Mouse (Mus musculus): Measurements from ENCODE around the gene Magi1. TPM values are rescaled to one million over a fixed set of nuclear protein-coding genes. Genes with fewer than 3 reads are reported as not detected.
"Not testable (repeated sequence)": the region's sequence is repeated elsewhere in the genome, so short reads cannot be mapped to it uniquely, and the experiment has no call there.

Gene Magi1
- polyA plus RNA-seq, 1 experiment from 2014 or later = 9.8 TPM

GRCm38 (mm10) chr6:94036554-94036953 is 247.2 kb downstream of the Magi1 start:
- no peak overlapping the region for H3K9ac ChIP-seq
- no peak overlapping the region for H3K4me3 ChIP-seq (replicated peaks)
- no peaks in the 10 kb centered on the region for H3K36me3 ChIP-seq
- no peaks in the 10 kb centered on the region for H3K4me1 ChIP-seq
- H3K27me3 ChIP-seq (replicated peaks) = no peaks in the 10 kb centered on the region
- H3K9me3 ChIP-seq = no peaks in the 10 kb centered on the region
- WGBS = 53% methylated on average over 7 of the region's 7 CpGs
- no peak overlapping the region for H3K4me2 ChIP-seq
- ATAC-seq (ENCODE audit: insufficient read depth, low FRiP score, low read depth) = no peak
- H3K27ac ChIP-seq = no peak overlapping the region

GRCm38 (mm10) chr6:94026361-94026760 is 257.4 kb downstream of the Magi1 start:
- no peak overlapping the region for H3K4me3 ChIP-seq (replicated peaks)
- ATAC-seq (ENCODE audit: insufficient read depth, low FRiP score, low read depth) = no peak
- 88% methylated on average over 9 of the region's 9 CpGs for WGBS
- no peak overlapping the region for H3K9ac ChIP-seq
- no peak overlapping the region for H3K27ac ChIP-seq
- no peaks in the 10 kb centered on the region for H3K4me1 ChIP-seq
- H3K9me3 ChIP-seq = no peaks in the 10 kb centered on the region
- H3K36me3 ChIP-seq = no peaks in the 10 kb centered on the region
- H3K27me3 ChIP-seq (replicated peaks) = no peaks in the 10 kb centered on the region
- H3K4me2 ChIP-seq = no peak overlapping the region

GRCm38 (mm10) chr6:94022437-94022836 is 261.3 kb downstream of the Magi1 start:
- H3K27ac ChIP-seq = no peak overlapping the region
- no peak overlapping the region for H3K9ac ChIP-seq
- WGBS = 70% methylated on average over 5 of the region's 5 CpGs
- H3K27me3 ChIP-seq (replicated peaks) = no peaks in the 10 kb centered on the region
- H3K4me1 ChIP-seq = no peaks in the 10 kb centered on the region
- H3K9me3 ChIP-seq = no peaks in the 10 kb centered on the region
- ATAC-seq (ENCODE audit: insufficient read depth, low FRiP score, low read depth) = no peak
- H3K4me2 ChIP-seq = no peak overlapping the region
- H3K4me3 ChIP-seq (replicated peaks) = no peak overlapping the region
- H3K36me3 ChIP-seq = no peaks in the 10 kb centered on the region

- Histone ChIP-seq H3K4me1 (no peaks in the 10 kb centered on the region), H3K4me2 (no peak overlapping the region), H3K27me3 (replicated peaks) (no peaks in the 10 kb centered on the region), H3K36me3 (no peaks in the 10 kb centered on the region), H3K27ac (no peak overlapping the region), H3K9me3 (no peaks in the 10 kb centered on the region), H3K9ac (no peak overlapping the region), H3K4me3 (replicated peaks) (no peak overlapping the region)
- ATAC-seq (ENCODE audit: insufficient read depth, low FRiP score, low read depth) = no peak
- 84% methylated on average over 8 of the region's 8 CpGs for WGBS
These were observed 262.3 kb downstream of the Magi1 start for GRCm38 (mm10) chr6:94021239-94021962.

GRCm38 (mm10) chr6:94020566-94020965 is 263.2 kb downstream of the Magi1 start:
- Histone ChIP-seq H3K27ac (no peak overlapping the region), H3K36me3 (no peaks in the 10 kb centered on the region), H3K9me3 (no peaks in the 10 kb centered on the region), H3K4me3 (replicated peaks) (no peak overlapping the region), H3K4me1 (no peaks in the 10 kb centered on the region), H3K9ac (no peak overlapping the region), H3K4me2 (no peak overlapping the region), H3K27me3 (replicated peaks) (no peaks in the 10 kb centered on the region)
- 88% methylated on average over 4 of the region's 4 CpGs for WGBS
- no peak for ATAC-seq (ENCODE audit: insufficient read depth, low FRiP score, low read depth)

GRCm38 (mm10) chr6:94019935-94020334 is 263.8 kb downstream of the Magi1 start:
- WGBS = 90% methylated on average over 4 of the region's 4 CpGs
- H3K27ac ChIP-seq = no peak overlapping the region
- no peak for ATAC-seq (ENCODE audit: insufficient read depth, low FRiP score, low read depth)
- no peak overlapping the region for H3K9ac ChIP-seq
- H3K9me3 ChIP-seq = no peaks in the 10 kb centered on the region
- no peaks in the 10 kb centered on the region for H3K27me3 ChIP-seq (replicated peaks)
- no peak overlapping the region for H3K4me3 ChIP-seq (replicated peaks)
- no peak overlapping the region for H3K4me2 ChIP-seq
- H3K36me3 ChIP-seq = no peaks in the 10 kb centered on the region
- no peaks in the 10 kb centered on the region for H3K4me1 ChIP-seq

- H3K4me2 ChIP-seq = no peak overlapping the region
- ATAC-seq (ENCODE audit: insufficient read depth, low FRiP score, low read depth) = no peak
- no peaks in the 10 kb centered on the region for H3K27me3 ChIP-seq (replicated peaks)
- no peaks in the 10 kb centered on the region for H3K36me3 ChIP-seq
- no peak overlapping the region for H3K9ac ChIP-seq
- 57% methylated on average over 2 of the region's 2 CpGs for WGBS
- no peak overlapping the region for H3K4me3 ChIP-seq (replicated peaks)
- no peaks in the 10 kb centered on the region for H3K4me1 ChIP-seq
- no peak overlapping the region for H3K27ac ChIP-seq
- no peaks in the 10 kb centered on the region for H3K9me3 ChIP-seq
These were observed 270.0 kb downstream of the Magi1 start for GRCm38 (mm10) chr6:94013761-94014160.

GRCm38 (mm10) chr6:94011947-94012346 is 271.8 kb downstream of the Magi1 start:
- Histone ChIP-seq H3K4me3 (replicated peaks) (no peak overlapping the region), H3K9ac (no peak overlapping the region), H3K4me1 (no peaks in the 10 kb centered on the region), H3K27ac (no peak overlapping the region), H3K36me3 (no peaks in the 10 kb centered on the region), H3K27me3 (replicated peaks) (no peaks in the 10 kb centered on the region), H3K9me3 (no peaks in the 10 kb centered on the region), H3K4me2 (no peak overlapping the region)
- WGBS = 34% methylated on average over 5 of the region's 5 CpGs
- ATAC-seq (ENCODE audit: insufficient read depth, low FRiP score, low read depth) = no peak

- no peak overlapping the region for H3K4me3 ChIP-seq (replicated peaks)
- no peak for ATAC-seq (ENCODE audit: insufficient read depth, low FRiP score, low read depth)
- no peak overlapping the region for H3K9ac ChIP-seq
- 66% methylated on average over 6 of the region's 6 CpGs for WGBS
- H3K27me3 ChIP-seq (replicated peaks) = no peaks in the 10 kb centered on the region
- H3K36me3 ChIP-seq = no peaks in the 10 kb centered on the region
- H3K4me1 ChIP-seq = no peaks in the 10 kb centered on the region
- H3K9me3 ChIP-seq = no peaks in the 10 kb centered on the region
- H3K4me2 ChIP-seq = no peak overlapping the region
- no peak overlapping the region for H3K27ac ChIP-seq
These were observed 272.2 kb downstream of the Magi1 start for GRCm38 (mm10) chr6:94011521-94011920.

- no peak overlapping the region for H3K4me2 ChIP-seq
- H3K4me3 ChIP-seq (replicated peaks) = no peak overlapping the region
- H3K27ac ChIP-seq = no peak overlapping the region
- no peaks in the 10 kb centered on the region for H3K27me3 ChIP-seq (replicated peaks)
- ATAC-seq (ENCODE audit: insufficient read depth, low FRiP score, low read depth) = no peak
- no peaks in the 10 kb centered on the region for H3K36me3 ChIP-seq
- H3K4me1 ChIP-seq = no peaks in the 10 kb centered on the region
- WGBS = 78% methylated on average over 4 of the region's 4 CpGs
- no peaks in the 10 kb centered on the region for H3K9me3 ChIP-seq
- no peak overlapping the region for H3K9ac ChIP-seq
These were observed 275.1 kb downstream of the Magi1 start for GRCm38 (mm10) chr6:94008577-94008976.

- H3K27me3 ChIP-seq (replicated peaks); H3K9ac ChIP-seq; H3K9me3 ChIP-seq; H3K4me2 ChIP-seq; H3K27ac ChIP-seq; ATAC-seq (ENCODE audit: insufficient read depth, low FRiP score, low read depth); H3K36me3 ChIP-seq; H3K4me3 ChIP-seq (replicated peaks); H3K4me1 ChIP-seq: not testable (repeated sequence)
- WGBS = 59% methylated on average over 2 of the region's 2 CpGs
These were observed 280.1 kb downstream of the Magi1 start for GRCm38 (mm10) chr6:94003586-94003985.

GRCm38 (mm10) chr6:93996841-93997485 is 286.8 kb downstream of the Magi1 start:
- no peak for ATAC-seq (ENCODE audit: insufficient read depth, low FRiP score, low read depth)
- H3K4me1 ChIP-seq = 0 out of 2 replicates have a peak, but pooled peaks cover 2% of the 10 kb centered on the region
- H3K4me3 ChIP-seq (replicated peaks) = no peak overlapping the region
- no peak overlapping the region for H3K27ac ChIP-seq
- H3K4me2 ChIP-seq = no peak overlapping the region
- no peaks in the 10 kb centered on the region for H3K36me3 ChIP-seq
- H3K27me3 ChIP-seq (replicated peaks) = no peaks in the 10 kb centered on the region
- 87% methylated on average over 8 of the region's 8 CpGs for WGBS
- H3K9ac ChIP-seq = no peak overlapping the region
- no peaks in the 10 kb centered on the region for H3K9me3 ChIP-seq
